In genomic region chr17:81542313-81543185, GRCm38 (mm10) we compare ENCODE assay signal across 10 mouse cellular contexts.
A peak's percentile ranks its signal among the peaks of the same experiment; 100 is the strongest.
DNase-seq lines count a peak whose midpoint lies in the region.
"Had no signal": no experiment of that assay in that cellular context is flagged by ENCODE, and none has a peak within 500 bp of the region (broad histone marks: within the 10 kb centered on the region; RNA-seq: fewer than 3 reads in every experiment).

No protein-coding gene starts in this region.

- peak; percentile 19 to 23 for DNase-seq in left cerebral cortex, postnatal 14 days (ENCODE audit: low spot score in 2 of 2)
- DNase-seq in left cerebral cortex, adult 18-20 months (ENCODE audit: low spot score in 2 of 2), result no peak
- peak; percentile 44 for DNase-seq in cerebellum, adult 8-10 months
- no peak for DNase-seq in heart, embryonic 10.5 days (ENCODE audit: low spot score)
- DNase-seq in lung, postnatal 14 days, result peak; percentile 36
- DNase-seq in yolk sac, embryonic 10.5 days (ENCODE audit: low spot score), result no peak
- no peak for DNase-seq in urinary bladder, postnatal 10 days (ENCODE audit: low spot score)
- no peak for DNase-seq in thymus, postnatal 0 days (ENCODE audit: low spot score)

- intact Hi-C loops in left cerebral cortex, postnatal 14 days (cut with DNase I), result no loop called here

- H3K27ac ChIP-seq in heart, embryonic 10.5 days, result 0 out of 2 replicates have a peak overlapping the region, but pooled peaks have one; percentile 18
- H3K27ac ChIP-seq: embryonic facial prominence, embryonic 12.5 days had no signal

- no peaks in the 10 kb centered on the region for H3K9me3 ChIP-seq in heart, embryonic 10.5 days
- H3K9me3 ChIP-seq: embryonic facial prominence, embryonic 12.5 days had no signal

- no peaks in the 10 kb centered on the region for H3K36me3 ChIP-seq in heart, embryonic 10.5 days
- H3K36me3 ChIP-seq: embryonic facial prominence, embryonic 12.5 days; G1E had no signal

- no peak overlapping the region for H3K4me3 ChIP-seq in heart, embryonic 10.5 days
- H3K4me3 ChIP-seq: embryonic facial prominence, embryonic 12.5 days had no signal

- 82% methylated on average over 12 of the region's 12 CpGs for WGBS in heart, embryonic 10.5 days

- no peaks in the 10 kb centered on the region for H3K27me3 ChIP-seq in heart, embryonic 10.5 days (ENCODE audit: insufficient read depth, poor library complexity, severe bottlenecking)
- H3K27me3 ChIP-seq: embryonic facial prominence, embryonic 12.5 days had no signal

- peaks cover 26% of the 10 kb centered on the region for H3K4me1 ChIP-seq in heart, embryonic 10.5 days

Comparison
In these comparisons a context has a peak if more than half of its experiments do, and no peak if none do; other contexts are left out.
1. DNase-seq: peak in left cerebral cortex, postnatal 14 days (2 of 2), cerebellum, adult 8-10 months (single experiment) and lung, postnatal 14 days (single experiment); none in left cerebral cortex, adult 18-20 months (0 of 2), heart, embryonic 10.5 days (single experiment), yolk sac, embryonic 10.5 days (single experiment), urinary bladder, postnatal 10 days (single experiment) and thymus, postnatal 0 days (single experiment).